Mouse (Mus musculus) testis, adult 2 months (tissue): ENCODE data around the gene Clp1.
A peak's percentile ranks its signal among the peaks of the same experiment; 100 is the strongest.

Experiments used
- CTCF ChIP-seq: fragments of 200-500 bp; IDR thresholded peaks from 2 replicates; pipeline ENCODE4 v1.5.1; 2012; ENCODE audit warnings: low read depth, mild to moderate bottlenecking, inconsistent platforms, low read length, moderate library complexity; ENCODE audit not compliant: control insufficient read depth, insufficient read depth, insufficient replicate concordance
- POLR2A ChIP-seq: fragments of 200-500 bp; IDR thresholded peaks from 2 replicates; pipeline ENCODE4 v1.6.1; 2012; ENCODE audit warnings: low read depth, mild to moderate bottlenecking, inconsistent platforms, low read length, moderate library complexity; ENCODE audit not compliant: control insufficient read depth

DNA sequence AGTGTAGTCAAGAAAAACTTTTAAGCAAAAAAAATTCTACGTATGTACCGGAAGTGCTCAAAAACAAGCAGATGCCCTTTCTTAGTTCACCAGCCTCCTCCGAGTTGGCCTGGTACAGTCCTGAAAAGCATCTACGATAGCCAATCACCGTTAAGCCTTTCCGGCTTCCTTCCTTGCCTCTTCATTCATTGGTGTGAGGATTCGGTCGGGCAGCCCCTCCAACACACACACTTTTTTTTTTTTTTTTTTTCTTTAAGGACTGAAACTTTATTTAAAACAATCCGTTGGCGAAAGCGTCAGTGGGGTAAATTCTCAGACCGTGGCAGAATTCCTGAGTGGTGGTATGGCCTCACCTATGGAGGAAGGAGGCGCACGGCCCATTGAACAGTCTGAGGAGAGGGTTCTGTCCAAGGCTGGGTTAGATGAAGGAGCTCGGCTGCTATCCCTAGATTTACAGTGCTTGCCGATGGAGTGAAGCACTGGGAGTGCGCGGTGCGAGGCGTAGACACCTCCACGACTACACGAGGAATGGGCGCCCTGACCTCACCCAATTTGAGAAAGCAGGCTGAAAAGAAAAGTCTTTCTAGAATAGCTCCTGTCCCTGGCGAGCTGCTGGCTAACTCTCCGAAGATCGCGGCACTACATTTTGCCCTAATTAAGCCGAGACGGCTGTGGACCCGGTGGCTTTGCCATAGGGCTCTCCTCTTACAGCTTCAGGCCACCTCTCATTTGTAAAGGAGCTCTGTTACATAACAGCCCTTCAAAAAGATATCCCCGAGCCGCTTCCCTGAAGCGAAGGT lies 11.4 kb downstream of the Clp1 start:
- TF ChIP-seq CTCF (no peak), POLR2A (0 out of 2 replicates have a peak, but pooled peaks have one; percentile 43)
